Mouse (Mus musculus): ENCODE measurements around the gene Os9. TPM values are rescaled to one million over a fixed set of nuclear protein-coding genes. Genes with fewer than 3 reads are reported as not detected.
A peak's percentile ranks its signal among the peaks of the same experiment; 100 is the strongest.

Os9 gene
- total and polyA plus RNA-seq, 2 experiments from 2014 or later: 119 to 128 TPM

DNA sequence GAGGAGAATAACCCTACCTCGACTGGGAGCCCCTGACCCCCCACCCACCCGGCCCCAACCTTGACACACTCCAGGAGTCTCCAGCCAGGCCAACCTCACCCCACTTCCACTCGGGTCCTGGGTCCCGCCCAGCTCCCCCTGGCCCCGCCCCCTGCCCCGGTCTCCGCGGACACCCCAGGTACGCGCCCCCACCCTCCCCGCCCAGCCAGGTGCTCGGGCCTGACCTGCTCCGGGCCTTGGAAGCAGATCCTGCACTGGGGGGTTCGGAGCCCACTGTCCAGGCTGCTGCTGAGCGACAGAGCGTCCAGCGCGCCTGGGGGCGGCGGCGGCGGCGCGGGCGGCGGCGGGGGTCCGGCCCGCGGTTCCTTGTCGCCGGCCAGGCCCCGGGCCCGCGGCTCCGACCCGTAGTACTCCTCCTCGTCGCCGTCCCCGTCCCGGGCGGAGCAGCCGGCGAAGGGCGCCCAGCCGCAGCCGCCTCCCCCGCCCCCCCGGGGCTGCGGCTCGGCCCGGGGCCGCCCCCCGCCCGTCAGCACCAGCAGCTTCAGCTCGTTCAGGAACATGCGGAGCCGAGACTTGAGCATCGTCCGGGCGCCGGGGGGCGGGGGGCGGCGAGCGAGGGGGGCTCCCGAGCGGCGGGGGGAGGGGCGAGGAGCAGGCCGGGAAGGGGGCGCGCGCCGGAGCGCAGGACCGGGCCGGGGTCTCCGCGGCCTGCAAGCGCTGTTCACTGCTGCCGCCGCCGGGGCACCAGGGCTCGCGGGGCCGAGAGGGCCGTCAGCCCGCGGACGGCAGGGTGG, 61.6 kb downstream of the Os9 start:
- under 1% methylated on average over 62 of the region's 92 CpGs for WGBS
- Histone ChIP-seq H3K27me3 (ENCODE audit: insufficient read depth, low read length) (no peaks in the 10 kb centered on the region), H3K9ac (replicated peaks; ENCODE audit: low read length) (peak overlapping the region; percentile 93), H3K4me2 (ENCODE audit: low read depth, low read length) (peak overlapping the region; percentile 88), H3K9me3 (ENCODE audit: low read length) (no peaks in the 10 kb centered on the region), H3K4me1 (ENCODE audit: insufficient read depth, low read length) (peaks cover 6% of the 10 kb centered on the region; the same call in 1 of the 2 replicates), H3K27ac (peak overlapping the region; percentile 92), H3K36me3 (ENCODE audit: insufficient read depth, low read length) (peaks cover 29% of the 10 kb centered on the region), H3K4me3 (ENCODE audit: low read length) (peak overlapping the region; percentile 86)
- ATAC-seq: no peak
- DNase-seq (ENCODE audit: low spot score): peak; percentile 66
- TF ChIP-seq CTCF (IDR thresholded peaks at IDR 0.05; ENCODE audit: low read depth): no peak

DNA sequence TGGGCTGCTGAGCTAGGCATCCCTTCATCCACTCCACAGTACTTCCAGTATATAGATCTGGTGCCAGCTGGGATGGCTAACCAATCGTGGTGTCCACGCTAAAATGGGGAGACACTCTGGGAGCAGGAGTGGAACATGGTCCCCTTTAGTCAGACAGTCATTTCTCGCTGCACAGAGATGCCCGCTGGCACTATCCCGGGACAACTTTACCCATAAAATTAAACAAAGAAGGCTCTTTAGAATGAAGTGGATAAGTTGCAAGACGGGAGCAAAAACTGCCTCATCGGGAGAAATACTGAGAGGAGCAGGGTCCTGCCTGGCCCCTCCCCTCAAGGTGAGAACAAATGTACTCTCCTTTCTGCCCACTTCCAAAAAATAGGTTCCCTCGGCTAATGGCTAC, 62.2 kb downstream of the Os9 start:
- peaks cover 5% of the 10 kb centered on the region; the same call in 1 of the 2 replicates for H3K4me1 ChIP-seq (ENCODE audit: insufficient read depth, low read length)
- ATAC-seq: no peak
- 3% methylated on average over 8 of the region's 8 CpGs for WGBS

DNA sequence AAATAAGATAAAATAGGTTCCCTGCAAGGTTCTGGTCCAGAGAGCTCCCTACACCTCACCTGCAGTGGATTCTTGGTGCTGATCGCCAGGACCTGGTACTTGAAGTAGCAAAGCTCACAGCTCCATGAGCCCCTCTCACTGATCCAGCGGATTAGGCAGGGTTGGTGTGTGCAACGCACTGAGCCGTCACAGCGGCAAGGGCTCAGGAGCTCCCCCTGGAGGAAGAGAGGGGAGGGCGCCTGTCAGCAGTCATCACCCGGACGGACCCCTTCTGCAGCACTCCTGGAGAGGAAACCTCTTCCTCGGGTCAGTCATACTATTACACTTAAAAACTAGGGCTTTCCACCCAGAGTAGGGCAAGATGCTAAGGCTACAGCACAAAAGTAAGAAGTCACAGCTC, 62.8 kb downstream of the Os9 start:
- peak; percentile 95 for TF ChIP-seq CTCF (IDR thresholded peaks at IDR 0.05; ENCODE audit: low read depth)
- WGBS: 0% methylated on average over 9 of the region's 9 CpGs
- Histone ChIP-seq H3K9me3 (ENCODE audit: low read length) (no peaks in the 10 kb centered on the region), H3K36me3 (ENCODE audit: insufficient read depth, low read length) (peaks cover 35% of the 10 kb centered on the region), H3K27me3 (ENCODE audit: insufficient read depth, low read length) (no peaks in the 10 kb centered on the region), H3K4me2 (ENCODE audit: low read depth, low read length) (peak overlapping the region; percentile 88), H3K9ac (replicated peaks; ENCODE audit: low read length) (no peak overlapping the region; the same call in 1 of the 2 replicates), H3K27ac (no peak overlapping the region), H3K4me3 (ENCODE audit: low read length) (peak overlapping the region; percentile 86), H3K4me1 (ENCODE audit: insufficient read depth, low read length) (peaks cover 5% of the 10 kb centered on the region; the same call in 1 of the 2 replicates)
- ATAC-seq (peak; percentile 21; the same call in 1 of the 2 replicates), DNase-seq (ENCODE audit: low spot score) (peak; percentile 84)

More for the DNA sequence above, 62.2 kb downstream of the Os9 start:
- no peak for DNase-seq (ENCODE audit: low spot score)
- Histone ChIP-seq H3K36me3 (ENCODE audit: insufficient read depth, low read length) (peaks cover 35% of the 10 kb centered on the region), H3K27me3 (ENCODE audit: insufficient read depth, low read length) (no peaks in the 10 kb centered on the region), H3K4me2 (ENCODE audit: low read depth, low read length) (peak overlapping the region; percentile 88), H3K4me3 (ENCODE audit: low read length) (peak overlapping the region; percentile 86), H3K9me3 (ENCODE audit: low read length) (no peaks in the 10 kb centered on the region), H3K9ac (replicated peaks; ENCODE audit: low read length) (peak overlapping the region; percentile 93), H3K27ac (peak overlapping the region; percentile 92; the same call in 1 of the 2 replicates)
- no peak for TF ChIP-seq CTCF (IDR thresholded peaks at IDR 0.05; ENCODE audit: low read depth)

DNA sequence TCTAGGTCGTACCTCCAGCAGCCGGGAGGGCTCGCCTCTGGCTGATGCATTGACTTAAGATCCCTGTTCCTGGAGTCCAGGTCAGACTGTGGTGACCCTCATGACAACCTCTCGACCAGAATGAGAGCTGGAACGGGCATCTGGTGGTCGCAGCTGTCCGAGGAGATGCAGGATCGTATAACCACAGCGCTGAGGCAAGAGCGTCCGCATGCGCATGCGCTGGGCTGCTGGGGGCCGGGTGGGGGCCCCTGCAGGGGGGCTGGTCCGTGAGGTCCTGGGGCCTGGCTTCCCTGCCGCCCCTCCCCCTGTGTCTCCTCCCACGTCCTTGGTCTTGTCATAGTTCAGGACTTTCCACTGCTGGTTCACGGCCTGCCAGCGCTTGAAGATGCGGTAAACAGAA, 64.4 kb downstream of the Os9 start:
- Histone ChIP-seq H3K27ac (no peak overlapping the region), H3K4me1 (ENCODE audit: insufficient read depth, low read length) (peaks cover 3% of the 10 kb centered on the region; the same call in 1 of the 2 replicates), H3K27me3 (ENCODE audit: insufficient read depth, low read length) (no peaks in the 10 kb centered on the region), H3K4me2 (ENCODE audit: low read depth, low read length) (no peak overlapping the region), H3K36me3 (ENCODE audit: insufficient read depth, low read length) (peaks cover 35% of the 10 kb centered on the region), H3K9ac (replicated peaks; ENCODE audit: low read length) (no peak overlapping the region), H3K4me3 (ENCODE audit: low read length) (no peak overlapping the region), H3K9me3 (ENCODE audit: low read length) (no peaks in the 10 kb centered on the region)
- no peak for DNase-seq (ENCODE audit: low spot score)
- 88% methylated on average over 20 of the region's 20 CpGs for WGBS
- no peak for TF ChIP-seq CTCF (IDR thresholded peaks at IDR 0.05; ENCODE audit: low read depth)
- ATAC-seq: no peak

GRCm38 (mm10) chr10:127055406-127055805, 65.5 kb downstream of the Os9 start:
- H3K4me2 ChIP-seq (ENCODE audit: low read depth, low read length): no peak overlapping the region
- H3K27ac ChIP-seq: no peak overlapping the region
- no peak overlapping the region for H3K4me3 ChIP-seq (ENCODE audit: low read length)
- H3K9me3 ChIP-seq (ENCODE audit: low read length): no peaks in the 10 kb centered on the region
- ATAC-seq (no peak), DNase-seq (ENCODE audit: low spot score) (no peak)
- H3K9ac ChIP-seq (replicated peaks; ENCODE audit: low read length): no peak overlapping the region
- peaks cover 35% of the 10 kb centered on the region for H3K36me3 ChIP-seq (ENCODE audit: insufficient read depth, low read length)
- no peaks in the 10 kb centered on the region for H3K4me1 ChIP-seq (ENCODE audit: insufficient read depth, low read length)
- 94% methylated on average over 8 of the region's 8 CpGs for WGBS
- no peak for TF ChIP-seq CTCF (IDR thresholded peaks at IDR 0.05; ENCODE audit: low read depth)
- peaks cover 5% of the 10 kb centered on the region; the same call in 1 of the 2 replicates for H3K27me3 ChIP-seq (ENCODE audit: insufficient read depth, low read length)

DNA sequence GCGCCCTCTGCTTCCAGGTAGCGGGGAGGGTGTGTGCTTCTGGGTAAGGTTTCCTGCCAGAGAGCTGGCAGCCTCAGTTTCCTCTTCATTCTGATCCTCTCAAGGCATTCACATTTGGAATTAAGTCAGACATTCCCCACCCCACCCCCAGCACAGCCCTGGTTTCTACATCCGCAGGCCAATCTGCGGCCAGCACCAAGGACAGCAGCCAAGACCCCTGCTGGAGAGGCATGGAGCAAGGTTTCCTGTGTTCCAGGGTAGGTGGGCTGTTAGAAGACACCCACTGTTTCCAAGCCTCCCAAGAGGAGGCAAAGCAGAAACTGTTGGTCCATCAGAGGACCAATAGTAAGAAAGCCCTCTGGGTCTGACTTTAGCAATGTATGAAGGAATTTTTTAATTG, 66.3 kb downstream of the Os9 start:
- no peak for ATAC-seq
- Histone ChIP-seq H3K4me3 (ENCODE audit: low read length) (no peak overlapping the region), H3K36me3 (ENCODE audit: insufficient read depth, low read length) (peaks cover 35% of the 10 kb centered on the region), H3K27ac (no peak overlapping the region), H3K9me3 (ENCODE audit: low read length) (no peaks in the 10 kb centered on the region), H3K27me3 (ENCODE audit: insufficient read depth, low read length) (peaks cover 12% of the 10 kb centered on the region; the same call in 1 of the 2 replicates), H3K9ac (replicated peaks; ENCODE audit: low read length) (no peak overlapping the region), H3K4me1 (ENCODE audit: insufficient read depth, low read length) (no peaks in the 10 kb centered on the region; the same call in 1 of the 2 replicates), H3K4me2 (ENCODE audit: low read depth, low read length) (no peak overlapping the region)
- 59% methylated on average over 4 of the region's 4 CpGs for WGBS
- no peak for TF ChIP-seq CTCF (IDR thresholded peaks at IDR 0.05; ENCODE audit: low read depth)
- DNase-seq (ENCODE audit: low spot score): no peak

DNA sequence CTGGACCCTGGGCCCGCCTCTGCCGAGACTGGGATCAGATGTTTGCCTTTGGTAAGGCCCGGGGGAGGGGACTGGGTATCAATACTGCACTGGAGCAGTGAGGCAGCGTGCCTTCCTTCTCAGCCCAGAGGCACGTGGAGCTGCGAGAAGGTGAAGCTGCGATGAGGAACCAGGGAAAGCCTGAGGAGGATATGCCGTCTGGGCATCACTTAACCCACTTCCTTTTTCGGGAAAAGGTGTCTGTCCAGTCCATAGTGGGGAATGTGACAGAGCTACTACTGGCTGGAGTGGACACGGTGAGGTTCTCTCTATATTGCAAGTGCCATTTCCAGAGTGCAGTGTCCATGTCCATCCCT, 70.8 kb downstream of the Os9 start:
- ATAC-seq: no peak
- 24% methylated on average over 10 of the region's 10 CpGs for WGBS

More for the DNA sequence above, 70.8 kb downstream of the Os9 start:
- Histone ChIP-seq H3K4me2 (ENCODE audit: low read depth, low read length) (no peak overlapping the region), H3K9me3 (ENCODE audit: low read length) (no peaks in the 10 kb centered on the region), H3K36me3 (ENCODE audit: insufficient read depth, low read length) (peaks cover 12% of the 10 kb centered on the region; the same call in 1 of the 2 replicates), H3K9ac (replicated peaks; ENCODE audit: low read length) (no peak overlapping the region), H3K27ac (no peak overlapping the region), H3K27me3 (ENCODE audit: insufficient read depth, low read length) (peaks cover 26% of the 10 kb centered on the region; the same call in 1 of the 2 replicates), H3K4me1 (ENCODE audit: insufficient read depth, low read length) (peaks cover 6% of the 10 kb centered on the region; the same call in 1 of the 2 replicates), H3K4me3 (ENCODE audit: low read length) (no peak overlapping the region)
- no peak for DNase-seq (ENCODE audit: low spot score)
- no peak for TF ChIP-seq CTCF (IDR thresholded peaks at IDR 0.05; ENCODE audit: low read depth)
